27 mouse cellular contexts compared by ENCODE assay signal in genomic region chr7:132357841-132358237, GRCm38 (mm10).
"Had no signal": no experiment of that assay in that cellular context is flagged by ENCODE, and none has a peak within 500 bp of the region (broad histone marks: within the 10 kb centered on the region; RNA-seq: fewer than 3 reads in every experiment).

No protein-coding gene starts in this region.

- H3K27me3 ChIP-seq: heart, embryonic 13.5 days; heart, embryonic 15.5 days; hindbrain, embryonic 12.5 days; hindbrain, embryonic 13.5 days; hindbrain, embryonic 15.5 days; intestine, embryonic 15.5 days; kidney, embryonic 15.5 days had no signal

- H3K4me2 ChIP-seq: heart, embryonic 11.5 days; heart, embryonic 12.5 days; heart, embryonic 13.5 days; heart, embryonic 15.5 days; hindbrain, embryonic 12.5 days; hindbrain, embryonic 13.5 days; hindbrain, embryonic 14.5 days; hindbrain, embryonic 15.5 days; intestine, embryonic 15.5 days; kidney, embryonic 15.5 days had no signal

- DNase-seq: heart, adult 2 months; heart, postnatal 10 days; heart, postnatal 14 days; heart, postnatal 36 days; heart, postnatal 4 days; kidney, postnatal 10 days; layer of hippocampus, adult 9-11 months; layer of hippocampus, postnatal 36 days had no signal

- H3K27ac ChIP-seq: heart, adult 2 months; heart, embryonic 10.5 days; heart, embryonic 13.5 days; heart, embryonic 15.5 days; hindbrain, embryonic 12.5 days; hindbrain, embryonic 13.5 days; hindbrain, embryonic 14.5 days; hindbrain, embryonic 15.5 days; hindbrain, postnatal 0 days; intestine, embryonic 15.5 days; kidney, postnatal 0 days; layer of hippocampus, adult 2 months; left cerebral cortex, adult 2 months had no signal

- H3K4me1 ChIP-seq: intestine, embryonic 15.5 days had no signal

- H3K36me3 ChIP-seq: heart, embryonic 10.5 days; heart, embryonic 12.5 days; heart, embryonic 13.5 days; heart, embryonic 15.5 days; hindbrain, embryonic 10.5 days; hindbrain, embryonic 12.5 days; hindbrain, embryonic 13.5 days; hindbrain, embryonic 15.5 days; intestine, embryonic 15.5 days; kidney, embryonic 15.5 days had no signal

- H3K4me3 ChIP-seq: heart, adult 2 months; heart, embryonic 10.5 days; heart, embryonic 12.5 days; heart, embryonic 13.5 days; heart, embryonic 15.5 days; hindbrain, embryonic 10.5 days; hindbrain, embryonic 12.5 days; hindbrain, embryonic 13.5 days; hindbrain, embryonic 15.5 days; intestine, embryonic 15.5 days; kidney, embryonic 15.5 days; layer of hippocampus, adult 2 months; left cerebral cortex, adult 2 months had no signal

- ATAC-seq: hindbrain, embryonic 16.5 days; hindbrain, postnatal 0 days; intestine, embryonic 15.5 days; intestine, embryonic 16.5 days; intestine, postnatal 0 days had no signal

- H3K9me3 ChIP-seq: heart, embryonic 10.5 days; heart, embryonic 12.5 days; heart, embryonic 13.5 days; heart, embryonic 15.5 days; hindbrain, embryonic 10.5 days; hindbrain, embryonic 12.5 days; hindbrain, embryonic 13.5 days; hindbrain, embryonic 15.5 days; intestine, embryonic 15.5 days; kidney, embryonic 15.5 days had no signal

- H3K9ac ChIP-seq: heart, embryonic 12.5 days; heart, embryonic 13.5 days; heart, embryonic 15.5 days; hindbrain, embryonic 12.5 days; hindbrain, embryonic 13.5 days; hindbrain, embryonic 14.5 days; hindbrain, embryonic 15.5 days; intestine, embryonic 15.5 days; kidney, embryonic 15.5 days had no signal
